Mouse (Mus musculus) lung, embryonic 16.5 days (tissue): ENCODE data around the gene Fgd6. TPM values are rescaled to one million over a fixed set of nuclear protein-coding genes. Genes with fewer than 3 reads are reported as not detected.
A peak's percentile ranks its signal among the peaks of the same experiment; 100 is the strongest.

Source experiments
- ATAC-seq: fragments of 200-750 bp; cut with Nextera tagmentation; 2 replicates; pipeline ENCODE4 v1.8.0; 2017; ENCODE audit warnings: low read depth, mild to moderate bottlenecking, moderate library complexity
- H3K27ac ChIP-seq: fragments of 300-500 bp; sonication (generic); 2 replicates; pipeline ENCODE4 v1.5.1; 2014; ENCODE audit warnings: mild to moderate bottlenecking, control low read depth, low read length
- H3K27me3 ChIP-seq: fragments of 300-500 bp; sonication (generic); 2 replicates; pipeline ENCODE4 v1.6.1; 2014; ENCODE audit warnings: low read depth, low read length, mixed read lengths; ENCODE audit not compliant: control insufficient read depth, insufficient read depth
- H3K36me3 ChIP-seq: fragments of 300-500 bp; sonication (generic); 2 replicates; pipeline ENCODE4 v1.6.1; 2014; ENCODE audit warnings: low read length; ENCODE audit not compliant: control insufficient read depth, insufficient read depth
- H3K4me1 ChIP-seq: fragments of 300-500 bp; sonication (generic); replicated peaks from 2 replicates; pipeline ENCODE4 v1.6.1; 2014; ENCODE audit warnings: low read length, mixed read lengths; ENCODE audit not compliant: control insufficient read depth, insufficient read depth
- H3K4me2 ChIP-seq: fragments of 300-500 bp; sonication (generic); 2 replicates; pipeline ENCODE4 v1.6.1; 2014; ENCODE audit warnings: low read depth, low read length, control low read depth
- H3K4me3 ChIP-seq: fragments of 300-500 bp; sonication (generic); 2 replicates; pipeline ENCODE4 v1.5.1; 2014; ENCODE audit warnings: mild to moderate bottlenecking, low read length, control low read depth
- H3K9ac ChIP-seq: fragments of 300-500 bp; sonication (generic); 2 replicates; pipeline ENCODE4 v1.6.1; 2014; ENCODE audit warnings: low read length, control low read depth
- H3K9me3 ChIP-seq: fragments of 300-500 bp; sonication (generic); 2 replicates; pipeline ENCODE4 v1.6.1; 2016; ENCODE audit warnings: low read length; ENCODE audit not compliant: control insufficient read depth
- WGBS: fragments of 180-500 bp; shearing (Covaris S2); extraction: QIAGEN DNeasy Blood & Tissue Kit; methylation state at CpG from one replicate; pipeline ENCODE4 v1.1.7; 2014; 5-methylcytosine and 5-hydroxymethylcytosine counted together
- polyA plus RNA-seq: library from polyadenylated mRNA; unstranded; fragments of >200 nt; fragmentation: Nextera tagmentation; extraction: Ambion mirVana; gene quantifications from 2 replicates; pipeline ENCODE4 v1.2.1, GENCODE M21; 2015

Fgd6 gene
- polyA plus RNA-seq, 1 experiment from 2014 or later, result 2.9 TPM

GRCm38 (mm10) chr10:94076966-94077825 lies 41.4 kb downstream of the Fgd6 start:
- Histone ChIP-seq H3K27me3 (no peaks in the 10 kb centered on the region), H3K4me3 (no peak overlapping the region), H3K9me3 (no peaks in the 10 kb centered on the region), H3K4me2 (no peak overlapping the region), H3K27ac (peak overlapping the region; percentile 35), H3K9ac (no peak overlapping the region), H3K4me1 (peaks cover 12% of the 10 kb centered on the region; the same call in 1 of the 2 replicates), H3K36me3 (no peaks in the 10 kb centered on the region)
- 74% methylated on average over 14 of the region's 14 CpGs for WGBS
- ATAC-seq, result no peak

GRCm38 (mm10) chr10:94080740-94081139 lies 44.9 kb downstream of the Fgd6 start:
- no peak overlapping the region for H3K9ac ChIP-seq
- 69% methylated on average over 3 of the region's 3 CpGs for whole genome bisulfite sequencing
- no peaks in the 10 kb centered on the region for H3K9me3 ChIP-seq

GRCm38 (mm10) chr10:94082040-94082734 lies 46.4 kb downstream of the Fgd6 start:
- no peak overlapping the region for H3K4me2 ChIP-seq
- H3K9ac ChIP-seq, result no peak overlapping the region
- 29% methylated on average over 7 of the region's 7 CpGs for WGBS
- ATAC-seq, result 0 out of 2 replicates have a peak, but pooled peaks have one; percentile 31
- H3K27ac ChIP-seq, result peak overlapping the region; percentile 45
- no peak overlapping the region for H3K4me3 ChIP-seq
- no peaks in the 10 kb centered on the region for H3K27me3 ChIP-seq
- peaks cover 5% of the 10 kb centered on the region; the same call in 1 of the 2 replicates for H3K4me1 ChIP-seq
- no peaks in the 10 kb centered on the region for H3K9me3 ChIP-seq
- H3K36me3 ChIP-seq, result no peaks in the 10 kb centered on the region

More at GRCm38 (mm10) chr10:94080740-94081139, 44.9 kb downstream of the Fgd6 start:
- H3K27me3 ChIP-seq, result no peaks in the 10 kb centered on the region
- peaks cover 4% of the 10 kb centered on the region; the same call in 1 of the 2 replicates for H3K4me1 ChIP-seq
- H3K4me3 ChIP-seq, result no peak overlapping the region
- no peak for ATAC-seq
- no peak overlapping the region for H3K4me2 ChIP-seq
- no peaks in the 10 kb centered on the region for H3K36me3 ChIP-seq
- no peak overlapping the region for H3K27ac ChIP-seq

GRCm38 (mm10) chr10:94086315-94086714 lies 50.5 kb downstream of the Fgd6 start:
- peaks cover 8% of the 10 kb centered on the region; the same call in 1 of the 2 replicates for H3K4me1 ChIP-seq
- 78% methylated on average over 8 of the region's 8 CpGs for WGBS
- no peaks in the 10 kb centered on the region for H3K9me3 ChIP-seq
- H3K27me3 ChIP-seq, result no peaks in the 10 kb centered on the region
- H3K27ac ChIP-seq, result no peak overlapping the region
- ATAC-seq, result no peak
- no peak overlapping the region for H3K4me2 ChIP-seq
- H3K4me3 ChIP-seq, result no peak overlapping the region
- no peaks in the 10 kb centered on the region for H3K36me3 ChIP-seq
- H3K9ac ChIP-seq, result no peak overlapping the region

GRCm38 (mm10) chr10:94087367-94088077 lies 51.7 kb downstream of the Fgd6 start:
- 53% methylated on average over 9 of the region's 11 CpGs for WGBS
- peaks cover 3% of the 10 kb centered on the region; the same call in 1 of the 2 replicates for H3K4me1 ChIP-seq
- H3K27me3 ChIP-seq, result no peaks in the 10 kb centered on the region
- peaks cover 3% of the 10 kb centered on the region; the same call in 1 of the 2 replicates for H3K9me3 ChIP-seq
- no peak overlapping the region for H3K9ac ChIP-seq
- H3K27ac ChIP-seq, result peak overlapping the region; percentile 21; the same call in 1 of the 2 replicates
- no peak overlapping the region for H3K4me3 ChIP-seq
- peak; percentile 78 for ATAC-seq
- H3K4me2 ChIP-seq, result no peak overlapping the region
- peaks cover 5% of the 10 kb centered on the region for H3K36me3 ChIP-seq

GRCm38 (mm10) chr10:94090032-94090431 lies 54.2 kb downstream of the Fgd6 start:
- Histone ChIP-seq H3K27ac (no peak overlapping the region), H3K36me3 (peaks cover 5% of the 10 kb centered on the region), H3K27me3 (no peaks in the 10 kb centered on the region), H3K4me2 (no peak overlapping the region), H3K4me3 (no peak overlapping the region), H3K9ac (no peak overlapping the region), H3K4me1 (peaks cover 3% of the 10 kb centered on the region; the same call in 1 of the 2 replicates), H3K9me3 (peaks cover 3% of the 10 kb centered on the region; the same call in 1 of the 2 replicates)
- WGBS, result 81% methylated on average over 3 of the region's 3 CpGs
- ATAC-seq, result no peak

GRCm38 (mm10) chr10:94093534-94093933 lies 57.7 kb downstream of the Fgd6 start:
- no peak overlapping the region for H3K4me2 ChIP-seq
- no peak overlapping the region for H3K27ac ChIP-seq
- H3K9me3 ChIP-seq, result peaks cover 3% of the 10 kb centered on the region; the same call in 1 of the 2 replicates
- H3K9ac ChIP-seq, result no peak overlapping the region
- H3K4me1 ChIP-seq, result peaks cover 12% of the 10 kb centered on the region
- ATAC-seq, result no peak
- 61% methylated on average over 5 of the region's 5 CpGs for WGBS
- no peak overlapping the region for H3K4me3 ChIP-seq
- H3K27me3 ChIP-seq, result no peaks in the 10 kb centered on the region
- peaks cover 5% of the 10 kb centered on the region for H3K36me3 ChIP-seq

GRCm38 (mm10) chr10:94095743-94096465 lies 60.1 kb downstream of the Fgd6 start:
- Histone ChIP-seq H3K4me2 (peak overlapping the region; percentile 37), H3K36me3 (peaks cover 5% of the 10 kb centered on the region), H3K27ac (peak overlapping the region; percentile 48), H3K27me3 (no peaks in the 10 kb centered on the region), H3K4me3 (peak overlapping the region; percentile 8; the same call in 1 of the 2 replicates), H3K4me1 (peaks cover 12% of the 10 kb centered on the region), H3K9me3 (peaks cover 3% of the 10 kb centered on the region), H3K9ac (no peak overlapping the region)
- WGBS, result 41% methylated on average over 17 of the region's 17 CpGs
- ATAC-seq, result peak; percentile 86
